Mouse (Mus musculus) kidney, adult 11 months (tissue): Measurements from ENCODE around the gene Psenen.

Source experiments
- DNase-seq: peaks from one replicate; pipeline ENCODE4 v3.0.0; 2022

The Psenen gene

GRCm38 (mm10) chr7:30563117-30563905 is at the start of gene Psenen, which contains the start of the genes U2af1l4 and Gm49396:
Gene Psenen, minus strand, starts transcription at chr7:30563627.
Gene U2af1l4, plus strand, starts transcription at chr7:30563301.
Gene Gm49396, plus strand, starts transcription at chr7:30563344.
- peak; percentile 97 for DNase-seq

GRCm38 (mm10) chr7:30612654-30613402 is 49.4 kb upstream of the Psenen start, which contains the start of gene Upk1a:
Gene Upk1a, minus strand, starts transcription at chr7:30612847.
- no peak for DNase-seq

- DNase-seq = no peak
Measured at GRCm38 (mm10) chr7:30610043-30610442, 46.6 kb upstream of the Psenen start.

GRCm38 (mm10) chr7:30608476-30608875 is 45.0 kb upstream of the Psenen start:
- no peak for DNase-seq

GRCm38 (mm10) chr7:30607706-30608309 is 44.4 kb upstream of the Psenen start:
- peak; percentile 46 for DNase-seq

- no peak for DNase-seq
Measured at GRCm38 (mm10) chr7:30604944-30605343, 41.5 kb upstream of the Psenen start.

- no peak for DNase-seq
Measured at GRCm38 (mm10) chr7:30604424-30604823, 41.0 kb upstream of the Psenen start.

- DNase-seq = peak; percentile 81
Measured at GRCm38 (mm10) chr7:30602583-30602982, 39.2 kb upstream of the Psenen start.

GRCm38 (mm10) chr7:30600651-30601050 is 37.2 kb upstream of the Psenen start:
- peak; percentile 67 for DNase-seq

GRCm38 (mm10) chr7:30599933-30600353 is 36.5 kb upstream of the Psenen start:
- peak; percentile 98 for DNase-seq

- no peak for DNase-seq
Measured at GRCm38 (mm10) chr7:30598786-30599185, 35.4 kb upstream of the Psenen start, which contains the start of gene Zbtb32. Gene Zbtb32, minus strand, starts transcription at chr7:30598909.

- DNase-seq = no peak
Measured at GRCm38 (mm10) chr7:30596811-30597210, 33.4 kb upstream of the Psenen start.

GRCm38 (mm10) chr7:30596093-30596492 is 32.7 kb upstream of the Psenen start:
- no peak for DNase-seq

- DNase-seq = no peak
Measured at GRCm38 (mm10) chr7:30594510-30595024, 31.1 kb upstream of the Psenen start.

GRCm38 (mm10) chr7:30593579-30594509 is 30.4 kb upstream of the Psenen start:
- DNase-seq = no peak

GRCm38 (mm10) chr7:30592772-30593423 is 29.5 kb upstream of the Psenen start:
- DNase-seq = no peak

GRCm38 (mm10) chr7:30591605-30591951 is 28.2 kb upstream of the Psenen start:
- DNase-seq = no peak

GRCm38 (mm10) chr7:30590927-30591604 is 27.6 kb upstream of the Psenen start:
- DNase-seq = no peak

- peak; percentile 85 for DNase-seq
Measured at GRCm38 (mm10) chr7:30589435-30590301, 26.2 kb upstream of the Psenen start.
